11 mouse cellular contexts compared by ENCODE assay signal in the genomic region with DNA sequence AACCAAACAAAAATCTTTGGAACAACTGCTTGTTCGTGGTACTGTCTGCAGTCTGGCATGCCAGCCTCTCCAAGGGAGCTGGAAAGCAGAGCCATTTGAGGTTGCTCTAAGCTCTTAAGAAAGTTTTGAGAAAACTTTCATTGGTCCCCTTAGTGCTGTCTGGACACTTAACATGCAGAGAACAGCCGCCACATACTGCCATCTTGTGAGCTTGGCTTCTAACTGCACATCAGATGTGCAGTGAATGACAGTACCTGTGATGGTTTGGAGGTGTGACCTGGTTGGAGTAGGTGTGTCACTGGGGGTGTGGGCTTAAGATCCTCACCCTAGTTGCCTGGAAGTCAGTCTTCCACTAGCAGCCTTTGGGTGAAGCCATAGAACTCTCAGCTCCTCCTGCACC. TPM values are rescaled to one million over a fixed set of nuclear protein-coding genes. Genes with fewer than 3 reads are reported as not detected.
DNase-seq lines count a peak whose midpoint lies in the region; ATAC-seq and TF ChIP-seq lines count a peak whose summit lies in the region.
"Had no signal": no experiment of that assay in that cellular context is flagged by ENCODE, and none has a peak within 500 bp of the region (broad histone marks: within the 10 kb centered on the region; RNA-seq: fewer than 3 reads in every experiment).

No protein-coding gene starts in this region.

- TF ChIP-seq EP300 in CH12.LX (IDR thresholded peaks at IDR 0.05; ENCODE audit: low read length): no peak

- H3K27me3 ChIP-seq in CH12.LX (replicated peaks): no peaks in the 10 kb centered on the region
- H3K27me3 ChIP-seq: midbrain, embryonic 15.5 days; Patski had no signal

- TF ChIP-seq RAD21 in CH12.LX (IDR thresholded peaks at IDR 0.05; ENCODE audit: low read depth, low read length): peak; percentile 12

- no peak for ATAC-seq in megakaryocyte-erythroid progenitor cell, adult 5-6 weeks (replicated peaks; ENCODE audit: low FRiP score, low TSS enrichment, poor library complexity, severe bottlenecking)
- ATAC-seq: midbrain, embryonic 15.5 days; Patski had no signal

- intact Hi-C loops in left cerebral cortex, adult 2 months (cut with DNase I): no loop called here
- intact Hi-C loops in left cerebral cortex, postnatal 4 days (cut with DNase I): no loop called here

- H3K9me3 ChIP-seq in CH12.LX (replicated peaks; ENCODE audit: low read length): no peaks in the 10 kb centered on the region
- H3K9me3 ChIP-seq: midbrain, embryonic 15.5 days had no signal

- in situ Hi-C loops in CH12.LX (cut with MboI; ENCODE audit: low pct_ligation_motif_present, low pct_unique_long_range_greater_than_20kb, low sequenced_read_pairs): no loop called here

- dilution Hi-C loops in CH12.LX (cut with MboI; ENCODE audit: extremely low pct_ligation_motif_present, extremely low pct_unique_long_range_greater_than_20kb, low sequenced_read_pairs): no loop called here

- no peak overlapping the region for H3K4me2 ChIP-seq in CH12.LX (ENCODE audit: insufficient read depth, low read depth, poor library complexity, severe bottlenecking)
- H3K4me2 ChIP-seq: liver, embryonic 11.5 days; midbrain, embryonic 15.5 days had no signal

- no peak overlapping the region for H3K4me3 ChIP-seq in left cerebral cortex, adult 2 months
- no peak overlapping the region for H3K4me3 ChIP-seq in CH12.LX (replicated peaks in 1 of 3; ENCODE audit: low read depth in 2 of 3, low read length in 2 of 3, poor library complexity in 1 of 3)
- H3K4me3 ChIP-seq: midbrain, embryonic 15.5 days had no signal

- H3K9ac ChIP-seq in CH12.LX (ENCODE audit: insufficient read depth, low read depth): no peak overlapping the region
- H3K9ac ChIP-seq: midbrain, embryonic 15.5 days had no signal

- peak; percentile 38 for TF ChIP-seq CTCF in left cerebral cortex, adult 2 months (IDR thresholded peaks at IDR 0.05)
- TF ChIP-seq CTCF in CH12.LX (conservative IDR thresholded peaks at IDR 0.05 in 1 of 2, IDR thresholded peaks at IDR 0.05 in 1 of 2; ENCODE audit: low read depth in 2 of 2, low read length in 2 of 2): peak in 1 of 2 experiments; percentile 52; a peak in 2 of 4 replicates

- peaks cover 4% of the 10 kb centered on the region; the same call in 1 of the 2 replicates for H3K79me2 ChIP-seq in CH12.LX (replicated peaks; ENCODE audit: control insufficient read depth, extremely low read depth, insufficient read depth, poor library complexity, severe bottlenecking)

- no peak for TF ChIP-seq POLR2A in CH12.LX (IDR thresholded peaks at IDR 0.05; ENCODE audit: low read depth, low read length)

- H3K27ac ChIP-seq in left cerebral cortex, adult 2 months: no peak overlapping the region
- H3K27ac ChIP-seq in CH12.LX (ENCODE audit: insufficient read depth, low read depth): no peak overlapping the region
- H3K27ac ChIP-seq: midbrain, embryonic 15.5 days had no signal

- peaks cover 54 to 88% of the 10 kb centered on the region in 2 experiments for H3K36me3 ChIP-seq in CH12.LX (replicated peaks in 1 of 2; ENCODE audit: control insufficient read depth in 1 of 2, insufficient read depth in 1 of 2, low read length in 1 of 2)

- DNase-seq in left cerebral cortex, adult 2 months (ENCODE audit: extremely low spot score in 1 of 2, low spot score in 2 of 2): no peak
- no peak for DNase-seq in left cerebral cortex, postnatal 4 days
- DNase-seq in A20 (ENCODE audit: low read depth, low spot score): peak; percentile 31
- DNase-seq in CH12.LX (ENCODE audit: extremely low read depth): peak; percentile 31
- DNase-seq in lung, postnatal 36 days: peak; percentile 26
- DNase-seq in urinary bladder, postnatal 25 days (ENCODE audit: low spot score): no peak
- DNase-seq: cerebellum, adult 9-10 months had no signal

- H3K4me1 ChIP-seq in CH12.LX (ENCODE audit: control insufficient read depth in 1 of 2, insufficient read depth in 2 of 2): peaks cover 7 to 8% of the 10 kb centered on the region in 2 experiments; a peak in 2 of 4 replicates
- H3K4me1 ChIP-seq: midbrain, embryonic 15.5 days had no signal

TF ChIP-seq in CH12.LX, 34 proteins besides CTCF, POLR2A, EP300 and RAD21:
- TF ChIP-seq ETS1 (conservative IDR thresholded peaks at IDR 0.05; ENCODE audit: low read depth, low read length): no peak
- TF ChIP-seq ZNF384 (IDR thresholded peaks at IDR 0.05; ENCODE audit: low read depth, low read length): 0 out of 2 replicates have a peak, but pooled peaks have one; percentile 12
- peak; percentile 32 for TF ChIP-seq SMC3 (IDR thresholded peaks at IDR 0.05; ENCODE audit: low read depth, low read length)

RNA-seq across cellular contexts. Expression of a gene that starts 29.5 kb away (rescaled TPM):
- total RNA-seq in left cerebral cortex, adult 2 months (2021): 1 to 10 TPM; 9.1 to 9.7 TPM
- total RNA-seq in left cerebral cortex, postnatal 4 days (2021): 10 to 100 TPM; 45.7 to 51.8 TPM
- total RNA-seq in CH12.LX (2012; rRNA removed): 33.2 and 61.7 TPM in 2 replicates
- 23.2 and 25.4 TPM in 2 replicates for total RNA-seq in CH12.LX (2014; rRNA removed)
- 22.2 and 23.3 TPM in 2 replicates for polyA plus RNA-seq in CH12.LX (2012; ENCODE audit: insufficient read length, low read depth)
- 1.8 and 2.9 TPM in 2 replicates for total RNA-seq in megakaryocyte-erythroid progenitor cell, adult 5-6 weeks (2014; fragmentation: Nextera tagmentation)
- total RNA-seq in megakaryocyte-erythroid progenitor cell, adult 5-6 weeks (2017): 3.1 and 4.4 TPM in 2 replicates

RNA-seq across cellular contexts. Expression of a gene that starts 49.9 kb away (rescaled TPM):
- total RNA-seq in left cerebral cortex, adult 2 months (2021): 100 to 1,000 TPM; 100 to 105 TPM
- 100 to 1,000 TPM; 119 to 129 TPM for total RNA-seq in left cerebral cortex, postnatal 4 days (2021)
- 146 and 181 TPM in 2 replicates for total RNA-seq in CH12.LX (2012; rRNA removed)
- 160 and 170 TPM in 2 replicates for total RNA-seq in CH12.LX (2014; rRNA removed)
- 271 and 298 TPM in 2 replicates for polyA plus RNA-seq in CH12.LX (2012; ENCODE audit: insufficient read length, low read depth)
- total RNA-seq in megakaryocyte-erythroid progenitor cell, adult 5-6 weeks (2014; fragmentation: Nextera tagmentation): 132 and 134 TPM in 2 replicates
- 478 and 490 TPM in 2 replicates for total RNA-seq in megakaryocyte-erythroid progenitor cell, adult 5-6 weeks (2017)

RNA-seq across cellular contexts. Expression of a gene that starts 51.1 kb away (rescaled TPM):
- total RNA-seq in left cerebral cortex, adult 2 months (2021): 10 to 100 TPM; 94.3 to 95.1 TPM
- 10 to 100 TPM; 86.2 to 91.5 TPM for total RNA-seq in left cerebral cortex, postnatal 4 days (2021)
- total RNA-seq in CH12.LX (2012; rRNA removed): 47.6 and 53.3 TPM in 2 replicates
- total RNA-seq in CH12.LX (2014; rRNA removed): 32.0 and 37.5 TPM in 2 replicates
- polyA plus RNA-seq in CH12.LX (2012; ENCODE audit: insufficient read length, low read depth): 81.0 and 94.2 TPM in 2 replicates
- 57.1 and 65.7 TPM in 2 replicates for total RNA-seq in megakaryocyte-erythroid progenitor cell, adult 5-6 weeks (2014; fragmentation: Nextera tagmentation)
- 106 and 110 TPM in 2 replicates for total RNA-seq in megakaryocyte-erythroid progenitor cell, adult 5-6 weeks (2017)

Comparison
In these comparisons a context has a peak if more than half of its experiments do, and no peak if none do; other contexts are left out.
1. DNase-seq: peak in A20 (single experiment), CH12.LX (single experiment) and lung, postnatal 36 days (single experiment); none in left cerebral cortex, adult 2 months (0 of 2), left cerebral cortex, postnatal 4 days (single experiment) and urinary bladder, postnatal 25 days (single experiment).